Mouse (Mus musculus): ENCODE results near the gene Galnt2.

Galnt2 gene

GRCm38 (mm10) chr8:124234496-124234895, 3.3 kb downstream of the Galnt2 start:
- no peak for DNase-seq (ENCODE audit: low read depth, low spot score)

GRCm38 (mm10) chr8:124235536-124235935, 4.3 kb downstream of the Galnt2 start:
- no peak for DNase-seq (ENCODE audit: low read depth, low spot score)

- DNase-seq (ENCODE audit: low read depth, low spot score): no peak
These were observed 8.2 kb downstream of the Galnt2 start for GRCm38 (mm10) chr8:124239350-124239749.

GRCm38 (mm10) chr8:124240932-124241331, 9.7 kb downstream of the Galnt2 start:
- DNase-seq (ENCODE audit: low read depth, low spot score): no peak

- no peak for DNase-seq (ENCODE audit: low read depth, low spot score)
These were observed 11.0 kb downstream of the Galnt2 start for GRCm38 (mm10) chr8:124242208-124242607.

GRCm38 (mm10) chr8:124242913-124243312, 11.7 kb downstream of the Galnt2 start:
- DNase-seq (ENCODE audit: low read depth, low spot score): no peak

GRCm38 (mm10) chr8:124247581-124247980, 16.4 kb downstream of the Galnt2 start:
- no peak for DNase-seq (ENCODE audit: low read depth, low spot score)

GRCm38 (mm10) chr8:124248688-124249087, 17.5 kb downstream of the Galnt2 start:
- DNase-seq (ENCODE audit: low read depth, low spot score): no peak

- DNase-seq (ENCODE audit: low read depth, low spot score): no peak
These were observed 19.1 kb downstream of the Galnt2 start for GRCm38 (mm10) chr8:124250255-124250654.

GRCm38 (mm10) chr8:124250785-124251184, 19.6 kb downstream of the Galnt2 start:
- no peak for DNase-seq (ENCODE audit: low read depth, low spot score)

- DNase-seq (ENCODE audit: low read depth, low spot score): no peak
These were observed 21.4 kb downstream of the Galnt2 start for GRCm38 (mm10) chr8:124252533-124252950.

- no peak for DNase-seq (ENCODE audit: low read depth, low spot score)
These were observed 22.7 kb downstream of the Galnt2 start for GRCm38 (mm10) chr8:124253939-124254338.

GRCm38 (mm10) chr8:124256841-124257240, 25.6 kb downstream of the Galnt2 start:
- DNase-seq (ENCODE audit: low read depth, low spot score): no peak

- DNase-seq (ENCODE audit: low read depth, low spot score): peak; percentile 11
These were observed 26.2 kb downstream of the Galnt2 start for GRCm38 (mm10) chr8:124257363-124257762.

- no peak for DNase-seq (ENCODE audit: low read depth, low spot score)
These were observed 28.0 kb downstream of the Galnt2 start for GRCm38 (mm10) chr8:124259146-124259545.

GRCm38 (mm10) chr8:124259925-124260324, 28.7 kb downstream of the Galnt2 start:
- no peak for DNase-seq (ENCODE audit: low read depth, low spot score)

GRCm38 (mm10) chr8:124260371-124260770, 29.2 kb downstream of the Galnt2 start:
- no peak for DNase-seq (ENCODE audit: low read depth, low spot score)

GRCm38 (mm10) chr8:124263058-124263457, 31.9 kb downstream of the Galnt2 start:
- no peak for DNase-seq (ENCODE audit: low read depth, low spot score)

- no peak for DNase-seq (ENCODE audit: low read depth, low spot score)
These were observed 32.8 kb downstream of the Galnt2 start for GRCm38 (mm10) chr8:124264032-124264431.

- DNase-seq (ENCODE audit: low read depth, low spot score): no peak
These were observed 33.5 kb downstream of the Galnt2 start for GRCm38 (mm10) chr8:124264671-124265070.

- no peak for DNase-seq (ENCODE audit: low read depth, low spot score)
These were observed 33.9 kb downstream of the Galnt2 start for GRCm38 (mm10) chr8:124265130-124265529.

GRCm38 (mm10) chr8:124265798-124266197, 34.6 kb downstream of the Galnt2 start:
- DNase-seq (ENCODE audit: low read depth, low spot score): no peak

GRCm38 (mm10) chr8:124267206-124267605, 36.0 kb downstream of the Galnt2 start:
- no peak for DNase-seq (ENCODE audit: low read depth, low spot score)

GRCm38 (mm10) chr8:124270504-124270903, 39.3 kb downstream of the Galnt2 start:
- DNase-seq (ENCODE audit: low read depth, low spot score): no peak

All from retina, adult 2 months (tissue).